Mouse (Mus musculus) right cerebral cortex, postnatal 10 days (tissue): ENCODE data around the gene E4f1.

Experiments used
- DNase-seq, 2 experiments: peaks; one replicate each; pipeline ENCODE4 v3.0.0; 2021; ENCODE audit warnings: low spot score in 2 of 2

E4f1 gene

GRCm38 (mm10) chr17:24469910-24470602, at the start of gene E4f1, which contains the start of gene Pgp:
TSS of gene E4f1 (minus strand) at chr17:24470313.
TSS of gene Pgp (plus strand) at chr17:24470392.
- DNase-seq, result peak; percentile 100

GRCm38 (mm10) chr17:24514270-24515257, 44.5 kb upstream of the E4f1 start:
- DNase-seq, result no peak

GRCm38 (mm10) chr17:24513609-24514008, 43.5 kb upstream of the E4f1 start:
- peak; percentile 77 to 84 for DNase-seq

GRCm38 (mm10) chr17:24507806-24508460, 37.8 kb upstream of the E4f1 start:
- DNase-seq, result peak in 1 of 2 experiments; percentile 45

- peak; percentile 70 to 72 for DNase-seq
Measured at GRCm38 (mm10) chr17:24507129-24507664, 37.1 kb upstream of the E4f1 start.

GRCm38 (mm10) chr17:24506332-24507070, 36.4 kb upstream of the E4f1 start:
- peak; percentile 66 to 69 for DNase-seq

GRCm38 (mm10) chr17:24505286-24505955, 35.3 kb upstream of the E4f1 start:
- peak in 1 of 2 experiments; percentile 31 for DNase-seq

- no peak for DNase-seq
Measured at GRCm38 (mm10) chr17:24504085-24504484, 34.0 kb upstream of the E4f1 start.

GRCm38 (mm10) chr17:24502208-24502607, 32.1 kb upstream of the E4f1 start:
- DNase-seq, result peak in 1 of 2 experiments; percentile 29

- no peak for DNase-seq
Measured at GRCm38 (mm10) chr17:24496026-24496425, 25.9 kb upstream of the E4f1 start.

- DNase-seq, result peak; percentile 66 to 75
Measured at GRCm38 (mm10) chr17:24495443-24495842, 25.3 kb upstream of the E4f1 start.

GRCm38 (mm10) chr17:24494627-24495335, 24.7 kb upstream of the E4f1 start:
- DNase-seq, result peak; percentile 80

GRCm38 (mm10) chr17:24490399-24490798, 20.3 kb upstream of the E4f1 start:
- DNase-seq, result peak; percentile 79 to 80

- no peak for DNase-seq
Measured at GRCm38 (mm10) chr17:24489265-24490030, 19.3 kb upstream of the E4f1 start.

- DNase-seq, result peak; percentile 62 to 67
Measured at GRCm38 (mm10) chr17:24488662-24489264, 18.6 kb upstream of the E4f1 start.

GRCm38 (mm10) chr17:24488186-24488661, 18.1 kb upstream of the E4f1 start, which contains the start of gene Caskin1:
TSS of gene Caskin1 (plus strand) at chr17:24488601.
- peak; percentile 70 to 78 for DNase-seq

GRCm38 (mm10) chr17:24485090-24485860, 15.2 kb upstream of the E4f1 start:
- peak; percentile 86 to 89 for DNase-seq
